Mouse (Mus musculus) mouse trophoblast stem cell (cell line): ENCODE measurements around the gene Tha1.

Experiments
- in situ Hi-C, 2 experiments: fragments of 300-500 bp; cut with MseI, MboI; formaldehyde crosslinking; loops; 2 replicates in 1 of 2; 3 replicates in 1 of 2; pipeline ENCODE4 v1.15.1; 2025

Gene Tha1

GRCm38 (mm10) chr11:117872861-117873608 is at the start of gene Tha1:
Gene Tha1, minus strand, starts transcription at chr11:117873481.
- in situ Hi-C loops: loop anchor here in 1 of 2 experiments (5.0 kb wide), 1 partner anchor 349 kb away; no protein-coding TSS in a partner anchor

GRCm38 (mm10) chr11:117919211-117919610 is 45.9 kb upstream of the Tha1 start:
- in situ Hi-C loops: no loop called here

- in situ Hi-C loops: no loop called here
Measured at GRCm38 (mm10) chr11:117918541-117918940, 45.3 kb upstream of the Tha1 start.

- in situ Hi-C loops: no loop called here
Measured at GRCm38 (mm10) chr11:117915837-117916236, 42.6 kb upstream of the Tha1 start.

GRCm38 (mm10) chr11:117915341-117915740 is 42.1 kb upstream of the Tha1 start:
- in situ Hi-C loops: no loop called here

- in situ Hi-C loops: no loop called here
Measured at GRCm38 (mm10) chr11:117914531-117914930, 41.2 kb upstream of the Tha1 start.

GRCm38 (mm10) chr11:117912684-117913352 is 39.5 kb upstream of the Tha1 start:
- in situ Hi-C loops: no loop called here

- in situ Hi-C loops: no loop called here
Measured at GRCm38 (mm10) chr11:117909337-117909736, 36.1 kb upstream of the Tha1 start.

- in situ Hi-C loops: no loop called here
Measured at GRCm38 (mm10) chr11:117904442-117904841, 31.2 kb upstream of the Tha1 start.

- in situ Hi-C loops: no loop called here
Measured at GRCm38 (mm10) chr11:117902282-117902681, 29.0 kb upstream of the Tha1 start.

GRCm38 (mm10) chr11:117896533-117896932 is 23.3 kb upstream of the Tha1 start:
- in situ Hi-C loops: no loop called here

GRCm38 (mm10) chr11:117894676-117895075 is 21.4 kb upstream of the Tha1 start:
- in situ Hi-C loops: no loop called here

- in situ Hi-C loops: no loop called here
Measured at GRCm38 (mm10) chr11:117892199-117892598, 18.9 kb upstream of the Tha1 start.

- in situ Hi-C loops: no loop called here
Measured at GRCm38 (mm10) chr11:117891581-117892175, 18.4 kb upstream of the Tha1 start.

GRCm38 (mm10) chr11:117890519-117891282 is 17.4 kb upstream of the Tha1 start:
- in situ Hi-C loops: no loop called here

GRCm38 (mm10) chr11:117889887-117890340 is 16.6 kb upstream of the Tha1 start:
- in situ Hi-C loops: no loop called here

GRCm38 (mm10) chr11:117888853-117889822 is 15.9 kb upstream of the Tha1 start:
- in situ Hi-C loops: no loop called here

- in situ Hi-C loops: no loop called here
Measured at GRCm38 (mm10) chr11:117888168-117888852, 15.0 kb upstream of the Tha1 start.

- in situ Hi-C loops: no loop called here
Measured at GRCm38 (mm10) chr11:117886000-117886399, 12.7 kb upstream of the Tha1 start.

GRCm38 (mm10) chr11:117882208-117882607 is 8.9 kb upstream of the Tha1 start:
- in situ Hi-C loops: no loop called here
